Mouse (Mus musculus) lung, postnatal 0 days (tissue): ENCODE results near the gene Chrng.

Experiments
- CTCF ChIP-seq: IDR thresholded peaks from 2 replicates; pipeline ENCODE4 v1.5.1; 2016; ENCODE audit warnings: antibody characterized with exemption, mild to moderate bottlenecking
- EP300 ChIP-seq: IDR thresholded peaks from 2 replicates; pipeline ENCODE4 v1.6.1; 2016; ENCODE audit warnings: antibody characterized with exemption, mild to moderate bottlenecking, control low read depth

DNA sequence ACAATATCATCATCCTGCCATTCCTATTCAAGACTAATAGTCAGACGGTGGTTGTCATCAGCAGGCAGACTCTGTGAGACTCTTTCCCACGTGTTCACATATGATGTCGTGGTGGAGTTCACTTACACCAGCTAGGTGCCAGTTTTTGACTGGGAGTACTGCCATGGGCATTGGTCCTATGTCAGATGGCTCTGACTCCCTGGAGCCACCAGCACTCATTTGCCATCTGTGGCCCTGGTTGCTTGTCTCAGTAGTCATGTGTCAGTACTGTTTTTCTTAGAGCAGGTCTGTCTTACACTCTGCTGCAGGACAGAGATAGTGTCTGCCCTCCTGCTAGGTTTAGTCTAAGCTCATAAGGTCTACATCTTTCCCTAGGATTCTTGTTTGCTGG, 22.7 kb downstream of the Chrng start:
- TF ChIP-seq CTCF: no peak
- TF ChIP-seq EP300: no peak
